ENCODE assay signal across 10 mouse cellular contexts in genomic region chr1:136006292-136006748, GRCm38 (mm10). TPM values are rescaled to one million over a fixed set of nuclear protein-coding genes. Genes with fewer than 3 reads are reported as not detected.
DNase-seq lines count a peak whose midpoint lies in the region; ATAC-seq lines count a peak whose summit lies in the region.
"Had no signal": no experiment of that assay in that cellular context is flagged by ENCODE, and none has a peak within 500 bp of the region (broad histone marks: within the 10 kb centered on the region; RNA-seq: fewer than 3 reads in every experiment).

TSS of gene Igfn1 (minus strand) at chr1:136006342.

- H3K9ac ChIP-seq in heart, embryonic 14.5 days (ENCODE audit: low read length): peak within 1 kb of the TSS; percentile 66
- H3K9ac ChIP-seq in hindbrain, embryonic 12.5 days: no peak within 1 kb of the TSS

- peaks cover 3% of the 10 kb centered on the region; the same call in 1 of the 2 replicates for H3K9me3 ChIP-seq in heart, embryonic 14.5 days (ENCODE audit: control insufficient read depth, low read length)
- H3K9me3 ChIP-seq in embryonic facial prominence, embryonic 10.5 days: no peaks in the 10 kb centered on the region
- no peaks in the 10 kb centered on the region for H3K9me3 ChIP-seq in hindbrain, embryonic 12.5 days (replicated peaks)
- 0 out of 2 replicates have a peak, but pooled peaks cover 5% of the 10 kb centered on the region for H3K9me3 ChIP-seq in midbrain, embryonic 10.5 days (replicated peaks)

- 0 out of 2 replicates have a peak, but pooled peaks cover 4% of the 10 kb centered on the region for H3K27me3 ChIP-seq in heart, embryonic 14.5 days (ENCODE audit: control insufficient read depth, insufficient read depth, low read length)
- peaks cover 34% of the 10 kb centered on the region for H3K27me3 ChIP-seq in embryonic facial prominence, embryonic 10.5 days (replicated peaks; ENCODE audit: low read depth, poor library complexity, severe bottlenecking)
- H3K27me3 ChIP-seq in hindbrain, embryonic 12.5 days: peaks cover 27% of the 10 kb centered on the region
- H3K27me3 ChIP-seq in midbrain, embryonic 10.5 days (ENCODE audit: low read depth, poor library complexity, severe bottlenecking): peaks cover 40% of the 10 kb centered on the region

- DNase-seq in heart, adult 9 months (ENCODE audit: low spot score in 2 of 2): no peak
- no peak for DNase-seq in embryonic facial prominence, embryonic 10.5 days (ENCODE audit: low spot score)
- no peak for DNase-seq in midbrain, embryonic 10.5 days (ENCODE audit: low spot score)
- DNase-seq in adrenal gland, postnatal 4 days (ENCODE audit: low spot score in 2 of 2): no peak
- DNase-seq in retina, embryonic 14.5 days (ENCODE audit: low spot score): no peak
- DNase-seq in thymus, postnatal 36 days: no peak
- DNase-seq: thymus, postnatal 14 days had no signal

- no peaks in the 10 kb centered on the region for H3K36me3 ChIP-seq in heart, embryonic 14.5 days (ENCODE audit: control insufficient read depth, insufficient read depth, low read length)
- no peaks in the 10 kb centered on the region for H3K36me3 ChIP-seq in embryonic facial prominence, embryonic 10.5 days (replicated peaks)
- H3K36me3 ChIP-seq in hindbrain, embryonic 12.5 days: no peaks in the 10 kb centered on the region
- no peaks in the 10 kb centered on the region for H3K36me3 ChIP-seq in midbrain, embryonic 10.5 days

- no peak for ATAC-seq in heart, embryonic 14.5 days (ENCODE audit: insufficient number of reproducible peaks, insufficient read depth, low FRiP score, low read depth)
- no peak for ATAC-seq in hindbrain, embryonic 12.5 days (ENCODE audit: low FRiP score)

- H3K4me3 ChIP-seq in heart, embryonic 14.5 days (ENCODE audit: control insufficient read depth in 1 of 2, insufficient read depth in 1 of 2, low read depth in 1 of 2, low read length in 2 of 2): peak within 1 kb of the TSS in 1 of 2 experiments; percentile 56; a peak in 2 of 4 replicates
- peak within 1 kb of the TSS; percentile 60 for H3K4me3 ChIP-seq in embryonic facial prominence, embryonic 10.5 days
- no peak within 1 kb of the TSS; the same call in 1 of the 2 replicates for H3K4me3 ChIP-seq in hindbrain, embryonic 12.5 days
- H3K4me3 ChIP-seq in midbrain, embryonic 10.5 days: peak within 1 kb of the TSS; percentile 63

- WGBS in heart, embryonic 14.5 days: 91% methylated on average over 3 of the region's 3 CpGs
- 79% methylated on average over 3 of the region's 3 CpGs for WGBS in embryonic facial prominence, embryonic 10.5 days
- 83% methylated on average over 3 of the region's 3 CpGs for WGBS in hindbrain, embryonic 12.5 days
- 86% methylated on average over 3 of the region's 3 CpGs for WGBS in midbrain, embryonic 10.5 days

- no peak within 1 kb of the TSS for H3K27ac ChIP-seq in heart, embryonic 14.5 days (replicated peaks in 1 of 2; ENCODE audit: control insufficient read depth in 1 of 2, insufficient read depth in 1 of 2, low read depth in 2 of 2, low read length in 2 of 2)
- no peak within 1 kb of the TSS for H3K27ac ChIP-seq in embryonic facial prominence, embryonic 10.5 days (replicated peaks)
- no peak within 1 kb of the TSS for H3K27ac ChIP-seq in hindbrain, embryonic 12.5 days
- H3K27ac ChIP-seq in midbrain, embryonic 10.5 days (replicated peaks): no peak within 1 kb of the TSS

- H3K4me1 ChIP-seq in heart, embryonic 14.5 days (ENCODE audit: control insufficient read depth in 2 of 2, insufficient read depth in 2 of 2, low read length in 2 of 2): peaks cover 5% of the 10 kb centered on the region in 2 experiments; a peak in 3 of 4 replicates
- H3K4me1 ChIP-seq in embryonic facial prominence, embryonic 10.5 days: peaks cover 13% of the 10 kb centered on the region
- peaks cover 11% of the 10 kb centered on the region for H3K4me1 ChIP-seq in hindbrain, embryonic 12.5 days
- peaks cover 14% of the 10 kb centered on the region for H3K4me1 ChIP-seq in midbrain, embryonic 10.5 days

- peak within 1 kb of the TSS; percentile 93 for H3K4me2 ChIP-seq in heart, embryonic 14.5 days (ENCODE audit: low read length)
- peak within 1 kb of the TSS; percentile 52 for H3K4me2 ChIP-seq in hindbrain, embryonic 12.5 days (replicated peaks)

RNA-seq across cellular contexts. Expression of gene Igfn1, which starts in this region (rescaled TPM):
- polyA plus RNA-seq in heart, embryonic 14.5 days (2014; fragmentation: Nextera tagmentation; extraction: Ambion mirVana): 0.08 TPM in 1 of 2 replicates, not detected in the other
- polyA plus RNA-seq in embryonic facial prominence, embryonic 10.5 days (2016; fragmentation: Nextera tagmentation; extraction: Ambion mirVana): 0.04 TPM in 1 of 2 replicates, not detected in the other
- polyA plus RNA-seq in hindbrain, embryonic 12.5 days (2016; fragmentation: Nextera tagmentation; extraction: Ambion mirVana): not detected in 2 replicates
- polyA plus RNA-seq in midbrain, embryonic 10.5 days (2016; fragmentation: Nextera tagmentation; extraction: Ambion mirVana): not detected in 2 replicates
- 1 to 10 TPM in 1 of 2 experiments, under 1 TPM in 1; 0.28 to 2.4 TPM for total RNA-seq in adrenal gland, postnatal 4 days (2021)
- total RNA-seq: CH12.LX had no signal
